Mouse (Mus musculus) stomach, postnatal 0 days (tissue): Measurements from ENCODE around the gene Nrxn3.

ENCODE experiments used
- CTCF ChIP-seq: IDR thresholded peaks from 2 replicates; pipeline ENCODE4 v1.5.1; 2016; ENCODE audit warnings: antibody characterized with exemption, low read depth, mild to moderate bottlenecking, moderate library complexity
- EP300 ChIP-seq: optimal IDR thresholded peaks from 2 replicates; pipeline ENCODE3; 2016; ENCODE audit warnings: antibody characterized with exemption

DNA sequence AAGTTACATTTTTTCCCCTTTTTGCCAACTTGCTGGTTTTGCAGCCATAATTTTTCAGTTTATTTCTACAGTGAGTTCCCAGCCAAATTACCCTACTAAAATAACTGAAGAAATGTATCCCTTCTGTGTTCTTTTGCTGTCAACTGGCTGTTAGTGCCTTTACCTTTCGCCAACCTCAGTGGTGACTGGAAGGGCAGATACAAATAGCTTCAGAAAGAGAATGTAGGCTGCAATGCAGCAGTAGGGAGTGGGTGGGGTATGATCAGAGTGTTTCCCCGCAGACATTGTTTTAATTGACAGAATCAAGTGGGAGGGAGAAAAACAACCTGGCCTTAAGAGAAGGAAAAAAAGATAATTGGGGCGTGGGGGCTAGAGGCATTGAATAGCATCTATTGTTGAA, 1337.1 kb downstream of the Nrxn3 start:
- no peak for TF ChIP-seq CTCF
- TF ChIP-seq EP300 = no peak
